Mouse (Mus musculus): ENCODE measurements around the gene Kbtbd6.
A peak's percentile ranks its signal among the peaks of the same experiment; 100 is the strongest.

Gene Kbtbd6

DNA sequence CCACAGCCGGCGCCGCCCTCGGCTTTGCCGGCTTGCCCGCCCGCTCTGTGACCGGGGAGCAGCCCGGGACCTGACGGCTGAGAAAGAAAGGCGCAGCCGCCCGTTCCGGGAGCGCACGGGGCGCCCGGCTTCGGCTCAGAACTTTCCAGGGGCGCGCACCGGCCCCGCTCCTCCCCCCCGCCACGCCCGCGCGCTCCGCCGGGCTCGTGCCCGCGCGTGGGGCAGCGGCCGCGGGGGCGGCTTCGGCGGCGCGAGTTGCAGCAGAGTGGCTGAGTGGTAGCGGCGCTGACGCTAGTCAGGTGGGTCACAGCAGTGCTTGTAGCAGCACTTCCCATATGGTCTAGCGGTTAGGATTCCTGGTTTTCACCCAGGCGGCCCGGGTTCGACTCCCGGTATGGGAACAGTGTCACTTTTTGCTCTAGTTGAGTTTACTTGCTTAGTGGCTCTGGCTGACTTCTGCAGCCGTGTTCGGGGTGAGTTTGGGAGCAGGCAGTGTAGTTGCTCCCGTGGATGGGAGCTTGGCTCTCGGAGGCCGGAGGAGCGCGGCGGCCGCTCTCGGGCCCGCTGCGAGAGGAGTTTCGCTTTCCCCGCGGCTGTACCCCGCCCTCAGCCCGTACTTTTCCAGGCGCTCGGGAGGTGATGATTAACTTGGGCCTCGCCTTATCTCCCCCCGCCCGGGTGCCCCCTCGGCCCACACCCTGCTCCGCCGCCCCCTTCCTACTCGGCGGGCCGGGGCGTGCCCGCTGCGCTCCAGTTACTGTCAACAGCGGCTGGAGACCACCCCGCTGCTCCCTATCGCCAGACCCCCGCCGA, 29.9 kb downstream of the Kbtbd6 start, which contains the start of gene Wbp4:
Gene Wbp4, minus strand, starts transcription at position 182 of the 813 bp plus-strand sequence.
- peak; percentile 85 for DNase-seq (ENCODE audit: low read depth, low spot score)

DNA sequence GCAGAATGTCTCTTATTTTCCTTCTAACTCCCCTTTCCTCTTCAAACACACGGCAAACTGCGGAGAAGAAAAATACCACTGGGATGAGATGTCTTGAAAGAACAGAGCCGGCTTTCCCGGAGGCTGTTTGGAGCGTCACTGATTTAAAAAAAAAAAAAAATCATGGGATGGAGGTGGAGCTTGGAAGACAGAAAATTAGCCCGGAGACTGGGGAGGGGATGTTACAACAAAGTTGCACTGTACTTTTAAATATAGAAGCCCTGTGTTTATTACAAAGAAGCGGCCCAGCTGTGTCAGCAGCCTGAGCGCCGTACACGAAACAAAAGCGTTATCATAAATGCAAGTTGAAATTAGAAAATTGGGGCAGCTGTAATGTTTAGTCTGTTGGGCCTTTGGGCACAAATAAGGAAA, 30.6 kb downstream of the Kbtbd6 start:
- DNase-seq (ENCODE audit: low read depth, low spot score): no peak

DNA sequence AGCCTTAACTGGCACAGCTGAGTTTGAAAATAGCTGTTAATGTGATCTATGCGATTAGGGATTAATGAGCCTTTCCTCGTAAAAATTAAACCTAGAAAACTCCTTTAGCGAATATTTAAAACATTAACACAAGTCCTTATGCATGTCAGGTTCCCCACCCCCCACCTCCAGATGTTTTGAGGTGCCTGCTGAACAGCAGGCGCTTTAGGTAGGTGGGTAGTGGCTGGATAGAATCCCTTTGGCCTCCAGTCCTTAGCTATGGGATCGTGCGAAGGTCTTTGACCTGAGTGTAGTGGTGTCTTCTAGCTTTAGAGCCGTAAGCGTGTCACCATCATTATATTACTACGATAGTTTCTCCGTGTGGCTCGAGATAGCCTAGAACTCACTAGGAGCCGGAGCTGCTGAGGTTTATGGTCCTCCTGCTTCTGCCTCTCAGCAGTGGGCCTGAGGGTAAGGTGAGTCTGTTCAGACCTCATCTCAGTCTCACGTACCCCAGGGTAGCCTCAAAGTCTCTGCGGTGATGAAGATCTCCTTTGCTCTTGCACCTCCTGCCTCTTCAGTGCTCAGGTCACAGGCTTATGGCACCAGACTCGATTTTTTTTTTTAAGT, 31.2 kb downstream of the Kbtbd6 start:
- no peak for DNase-seq (ENCODE audit: low read depth, low spot score)

DNA sequence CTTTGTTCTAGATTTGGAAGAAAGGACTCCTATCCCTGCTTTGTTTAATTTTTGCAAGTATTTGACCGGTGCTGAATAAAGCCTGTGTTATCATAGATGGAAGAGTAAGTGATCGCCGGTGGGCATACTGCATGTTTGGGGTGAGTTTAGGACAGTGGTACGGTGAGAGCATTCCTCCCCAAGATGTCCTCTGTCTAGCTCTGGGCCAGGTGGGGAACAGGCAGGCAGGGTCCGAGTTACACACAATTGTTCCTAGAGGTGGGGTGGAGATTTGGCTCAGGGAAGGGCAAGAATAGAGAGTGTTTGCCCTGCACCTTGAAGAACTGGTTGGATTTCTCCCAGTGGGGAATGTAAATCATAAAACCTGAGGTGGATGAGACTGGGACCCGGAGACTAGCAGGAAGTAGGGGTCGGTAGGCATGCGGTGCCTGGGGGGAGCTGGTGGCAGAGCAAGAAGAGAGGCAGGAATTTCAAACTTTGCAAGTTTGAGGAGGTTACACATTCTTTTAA, 32.0 kb downstream of the Kbtbd6 start:
- no peak for DNase-seq (ENCODE audit: low read depth, low spot score)

DNA sequence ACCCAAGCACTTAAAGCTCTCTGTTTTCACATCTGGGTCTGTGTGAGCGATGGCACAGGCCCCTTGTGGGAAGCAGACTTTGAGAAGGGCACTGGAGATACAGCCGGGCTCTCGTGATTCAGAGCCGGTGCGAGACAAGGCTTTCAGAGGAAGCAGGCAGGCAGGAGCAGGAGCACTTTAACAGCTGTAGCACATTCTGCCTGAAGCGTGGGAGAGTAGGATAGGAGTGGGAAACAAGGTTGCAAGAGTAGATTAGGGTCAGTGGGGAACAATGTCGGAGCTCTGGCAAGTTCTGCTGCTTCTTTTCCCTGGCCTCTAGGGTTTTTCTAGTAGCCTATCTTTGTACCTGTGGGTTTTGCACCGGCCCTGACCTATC, 35.0 kb downstream of the Kbtbd6 start:
- no peak for DNase-seq (ENCODE audit: low read depth, low spot score)

DNA sequence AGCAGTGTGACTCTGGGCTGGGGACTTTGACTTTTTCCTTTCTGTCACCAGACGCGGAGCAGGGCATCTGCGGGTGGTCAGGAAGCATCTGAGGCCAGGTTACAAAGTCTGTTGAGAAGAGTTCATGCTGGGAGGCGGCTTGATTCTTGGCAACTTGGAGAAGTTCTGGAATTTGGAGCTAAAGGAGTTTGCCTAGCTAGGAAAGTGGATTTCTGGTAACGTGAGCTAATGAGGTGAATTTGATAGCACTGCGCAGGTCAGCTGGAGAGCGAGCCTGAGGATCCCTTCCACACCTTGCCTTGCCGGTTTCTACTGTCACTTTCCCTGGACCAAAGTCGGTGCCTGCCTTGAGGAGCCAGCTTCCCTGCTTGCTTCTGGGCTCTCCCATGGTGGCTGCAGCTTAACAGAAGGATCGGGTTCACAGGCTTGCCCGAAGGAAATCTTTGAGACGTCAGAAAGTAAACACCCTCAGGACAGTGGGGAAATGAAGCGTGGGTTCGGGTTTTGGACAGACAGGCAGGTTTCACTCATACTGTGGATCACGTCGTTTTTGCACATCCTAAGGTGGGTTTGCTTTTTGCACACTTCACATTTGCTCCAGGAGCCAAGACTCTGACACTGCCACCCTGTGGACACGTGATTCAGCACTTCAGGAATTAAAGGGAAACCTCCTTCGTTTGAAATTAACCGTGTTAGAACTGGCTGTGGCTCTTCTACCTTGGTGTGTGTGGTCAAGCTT, 35.5 kb downstream of the Kbtbd6 start:
- no peak for DNase-seq (ENCODE audit: low read depth, low spot score)

DNA sequence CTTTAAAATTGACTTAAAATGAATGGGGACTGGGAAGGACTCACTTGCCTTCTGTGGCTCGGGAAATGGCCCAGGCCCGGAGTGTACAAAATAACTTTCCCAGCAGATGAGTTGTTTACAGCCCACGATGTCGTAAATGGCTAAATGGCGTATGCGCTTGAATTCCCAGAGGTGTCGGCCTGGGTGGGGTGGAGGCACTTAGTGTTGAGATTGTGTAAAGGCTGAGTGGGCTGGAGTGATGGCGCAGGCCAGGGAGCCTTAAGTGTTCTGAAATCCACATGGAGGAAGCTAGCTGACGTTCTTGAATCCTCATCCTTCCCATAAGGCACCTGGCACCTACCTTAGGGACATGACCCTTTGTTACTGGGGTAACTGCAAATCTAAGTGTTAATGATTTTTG, 36.9 kb downstream of the Kbtbd6 start:
- DNase-seq (ENCODE audit: low read depth, low spot score): no peak

DNA sequence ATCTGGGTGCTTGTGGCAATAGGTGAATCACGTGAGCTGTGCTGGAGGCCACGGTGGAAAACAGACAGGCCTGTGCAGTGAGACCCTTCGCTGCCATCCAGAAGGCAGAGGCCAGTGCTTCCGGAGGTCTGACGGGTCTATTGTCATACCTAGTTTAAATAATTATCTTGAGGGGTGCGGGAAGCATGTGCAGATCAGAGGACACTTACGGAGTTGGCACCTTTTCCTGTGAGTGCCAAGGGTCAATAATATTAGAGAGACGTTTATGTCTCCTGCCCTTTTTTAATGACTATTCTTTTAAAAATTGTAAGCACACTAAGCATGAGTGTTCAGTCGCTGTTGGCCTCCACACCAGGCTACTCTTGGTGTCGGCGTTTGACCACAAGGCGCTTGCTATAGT, 37.5 kb downstream of the Kbtbd6 start:
- no peak for DNase-seq (ENCODE audit: low read depth, low spot score)

DNA sequence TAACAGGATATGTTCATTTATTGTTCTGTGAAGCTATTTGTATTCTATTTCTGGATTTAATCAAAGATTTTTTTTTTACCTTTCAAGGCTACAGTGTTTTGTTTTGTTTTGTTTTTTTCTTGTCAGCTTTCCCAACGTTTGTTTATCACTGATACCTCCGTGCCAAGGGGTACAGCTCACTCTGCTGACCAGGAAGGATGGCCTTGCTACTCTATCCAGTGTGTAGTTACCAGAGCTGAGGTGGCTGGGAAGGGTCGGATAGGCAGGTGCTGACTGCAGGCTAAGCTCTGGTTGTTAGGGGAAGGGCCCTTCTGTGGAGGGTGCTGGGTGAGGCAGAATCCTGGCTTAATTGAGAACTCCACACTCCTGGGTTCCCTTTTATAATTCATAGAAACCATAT, 38.6 kb downstream of the Kbtbd6 start:
- no peak for DNase-seq (ENCODE audit: low read depth, low spot score)

DNA sequence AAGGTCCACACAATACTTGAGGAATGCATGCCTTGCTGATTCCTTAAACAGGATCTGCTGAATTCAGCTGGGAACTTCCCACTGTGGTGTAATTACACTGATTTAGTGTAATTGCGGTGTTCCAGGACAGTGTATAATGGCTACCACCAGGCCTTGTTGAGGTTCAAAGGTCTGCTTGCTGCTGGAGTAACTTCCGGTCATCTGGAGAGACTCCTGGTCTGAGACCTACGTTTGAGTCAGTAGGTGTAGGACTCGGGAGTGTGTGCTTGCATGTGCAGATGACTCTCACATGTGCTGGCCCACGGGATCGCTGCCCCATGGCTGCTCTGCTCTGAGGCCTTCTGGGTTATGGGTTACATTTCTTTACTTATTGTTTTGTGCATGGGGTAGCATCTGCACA, 42.7 kb downstream of the Kbtbd6 start:
- DNase-seq (ENCODE audit: low read depth, low spot score): no peak

DNA sequence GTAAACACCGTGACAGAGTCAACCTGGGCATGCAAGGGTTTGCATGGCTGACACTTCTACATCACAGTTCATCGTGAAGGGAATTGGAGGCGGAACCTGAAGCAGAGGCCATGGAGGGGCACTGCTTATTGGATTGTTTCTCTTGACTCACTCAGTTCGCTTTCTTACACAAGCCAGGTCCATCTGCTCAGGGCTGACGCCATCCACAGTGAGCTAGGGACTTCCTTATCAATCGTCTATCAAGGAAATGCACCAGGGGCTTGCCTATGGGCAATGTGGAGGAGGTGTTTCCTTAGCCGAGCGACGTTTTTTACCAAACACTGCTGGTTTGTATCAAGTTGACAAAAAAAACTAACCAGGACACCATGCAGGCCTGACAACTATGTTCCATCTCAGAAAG, 47.7 kb downstream of the Kbtbd6 start:
- DNase-seq (ENCODE audit: low read depth, low spot score): no peak

DNA sequence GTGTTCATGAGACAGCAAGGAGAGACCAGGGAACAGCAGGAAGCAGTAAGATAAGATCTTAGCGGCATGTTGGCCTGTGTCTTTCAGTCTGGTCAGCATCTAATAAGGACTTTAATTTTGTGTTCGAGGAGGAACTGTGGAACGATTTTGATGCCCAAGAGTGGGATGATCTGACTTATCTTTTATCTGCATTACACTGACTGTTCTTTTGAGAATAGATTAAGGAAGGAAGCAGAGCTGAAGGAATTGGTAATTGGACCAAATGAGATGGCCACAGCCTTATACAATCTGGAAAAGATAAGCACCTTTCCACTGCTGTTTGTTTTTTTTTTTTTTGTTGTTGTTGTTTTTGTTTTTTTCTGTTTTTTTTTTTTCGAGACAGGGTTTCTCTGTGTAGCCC, 49.1 kb downstream of the Kbtbd6 start:
- DNase-seq (ENCODE audit: low read depth, low spot score): no peak

DNA sequence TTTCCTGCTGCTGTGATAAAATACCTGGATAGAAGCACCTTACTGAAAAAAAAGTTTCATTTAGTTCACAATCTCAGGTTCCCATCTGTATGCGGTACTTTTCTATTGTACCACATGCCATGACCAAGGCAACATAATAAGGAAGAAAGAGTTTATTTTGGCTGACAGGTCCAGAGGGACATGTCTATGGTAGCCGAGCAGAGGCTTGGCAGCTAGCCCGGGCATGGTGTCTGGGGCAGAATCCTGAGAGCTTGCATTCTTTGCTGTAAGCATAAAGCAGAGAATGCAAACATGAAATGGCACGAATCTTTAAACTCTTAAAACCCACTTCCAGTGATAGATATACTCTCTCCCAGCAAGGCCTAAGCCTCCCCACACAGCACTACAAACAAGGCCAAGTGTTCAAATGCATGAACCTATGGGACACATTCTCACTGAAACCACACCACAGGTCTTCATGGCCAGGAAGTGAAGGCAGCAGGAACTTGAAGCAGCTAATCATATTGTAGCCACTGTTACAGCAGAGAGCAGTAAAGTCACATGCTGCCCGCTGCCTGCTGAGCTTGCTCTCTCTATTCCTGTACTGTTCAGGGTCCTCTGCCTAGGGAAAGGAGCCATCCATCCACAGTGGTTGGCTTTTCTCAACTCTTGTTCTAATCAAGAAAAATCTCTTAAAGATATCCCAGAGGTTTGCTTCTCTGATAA, 51.9 kb downstream of the Kbtbd6 start:
- no peak for DNase-seq (ENCODE audit: low read depth, low spot score)
